Mouse (Mus musculus) adrenal gland, postnatal 0 days (tissue): ENCODE measurements around the gene Scn3a. TPM values are rescaled to one million over a fixed set of nuclear protein-coding genes. Genes with fewer than 3 reads are reported as not detected.

Experiments
- polyA plus RNA-seq: library from polyadenylated mRNA; unstranded; fragments of >200 nt; fragmentation: Nextera tagmentation; extraction: Ambion mirVana; gene quantifications from 2 replicates; pipeline ENCODE4 v1.2.1, GENCODE M21; 2015

The Scn3a gene
- 5.2 and 11.5 TPM in 2 replicates for polyA plus RNA-seq

DNA sequence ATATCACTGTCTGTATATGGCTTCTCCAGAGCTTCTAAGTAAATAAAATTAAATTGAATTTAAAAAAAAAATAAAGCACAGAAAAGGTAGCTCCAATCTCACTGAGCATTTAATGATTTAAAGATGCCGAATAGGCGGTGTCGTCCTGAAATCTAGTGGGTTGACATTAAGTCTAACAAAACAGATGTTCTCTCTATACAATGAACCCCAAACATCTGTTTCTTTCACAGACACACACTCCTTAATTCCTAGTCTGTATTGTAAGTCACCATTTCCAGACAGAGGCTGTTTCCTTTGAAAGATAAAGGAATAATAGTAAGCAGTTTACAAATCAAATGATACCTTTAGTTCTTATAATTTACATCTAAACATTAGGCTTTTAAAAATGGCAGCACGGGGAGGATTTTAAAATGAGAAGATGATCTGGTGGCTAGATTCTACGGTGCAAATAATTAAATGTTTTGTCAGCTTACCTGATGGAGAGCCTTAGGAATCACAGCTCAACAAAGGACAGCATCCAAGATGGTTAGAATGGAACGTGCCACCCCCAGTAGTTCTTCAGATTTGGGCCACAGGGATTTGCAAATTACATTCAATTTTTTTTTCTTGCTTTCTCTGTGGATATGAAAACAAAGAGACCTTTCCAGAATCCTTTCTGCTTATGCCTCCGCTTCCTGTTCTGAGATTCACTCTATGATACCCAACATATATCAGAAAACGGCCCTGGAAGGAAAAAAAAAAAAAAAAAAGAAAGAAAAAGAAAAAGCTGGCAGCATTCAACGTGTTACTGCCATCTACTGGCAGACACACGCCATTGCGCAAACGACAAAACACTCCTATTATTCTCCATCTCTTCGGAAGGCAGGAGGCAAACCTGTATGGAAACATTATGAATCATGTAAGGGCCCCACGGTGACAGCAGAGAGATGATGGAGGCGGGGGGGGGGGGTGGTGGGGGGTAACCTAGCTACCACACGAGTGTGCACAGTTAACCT is at the start of gene Scn3a:
Gene Scn3a, minus strand, starts transcription at position 835 of the 995 bp plus-strand sequence.

Other genes with a start within 250 kb of the Scn3a start
- gene Slc38a11, start 203.6 kb downstream of the Scn3a start, polyA plus RNA-seq: 12.4 and 30.8 TPM in 2 replicates
- 3.0 and 6.9 TPM in 2 replicates for gene Scn2a, start 53.1 kb upstream of the Scn3a start, polyA plus RNA-seq